Comparison of ENCODE assay signal across 9 mouse cellular contexts in the genomic region with DNA sequence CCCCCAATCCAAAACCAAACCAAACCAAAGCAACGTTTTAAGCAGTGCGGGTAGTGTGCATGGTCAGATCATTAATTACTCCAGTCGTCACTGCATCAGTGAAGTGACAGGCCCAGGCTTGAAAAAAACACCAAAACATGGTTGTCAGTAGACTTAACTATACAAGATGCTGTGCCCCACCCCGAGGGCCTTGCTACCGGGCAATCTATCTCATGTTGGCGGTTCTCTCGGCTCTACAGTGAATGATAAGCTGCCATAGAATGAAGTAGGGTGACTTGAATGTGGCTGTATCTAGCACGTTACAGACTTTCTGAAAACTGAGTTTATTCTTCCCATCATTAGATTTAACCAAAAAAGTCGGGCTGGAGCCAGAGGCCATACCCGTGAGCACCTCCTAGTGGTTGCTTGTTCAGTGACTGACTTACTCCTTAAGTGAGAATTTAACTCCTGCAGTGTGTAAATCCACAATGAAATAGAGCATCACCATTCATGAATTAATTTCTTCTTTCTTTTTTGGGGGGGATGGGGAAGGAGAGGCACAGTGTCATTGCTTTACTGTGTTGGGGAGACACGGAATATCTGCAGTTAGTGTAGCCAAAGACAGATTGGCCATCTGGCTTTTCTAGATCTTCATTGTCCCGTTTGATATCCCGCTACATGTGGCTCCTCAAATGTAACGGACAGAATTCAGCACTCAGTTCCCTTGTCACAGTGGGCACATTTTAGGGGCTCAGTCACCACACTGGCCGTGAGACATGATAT.
DNase-seq lines count a peak whose midpoint lies in the region; ATAC-seq and TF ChIP-seq lines count a peak whose summit lies in the region.
"Had no signal": no experiment of that assay in that cellular context is flagged by ENCODE, and none has a peak within 500 bp of the region (broad histone marks: within the 10 kb centered on the region; RNA-seq: fewer than 3 reads in every experiment).

No protein-coding gene starts in this region.

- no peaks in the 10 kb centered on the region for H3K27me3 ChIP-seq in MEL (ENCODE audit: control insufficient read depth in 1 of 2, insufficient read depth in 2 of 2, low read length in 2 of 2)
- no peaks in the 10 kb centered on the region for H3K27me3 ChIP-seq in hindbrain, embryonic 14.5 days (ENCODE audit: control insufficient read depth, insufficient read depth, low read length)
- H3K27me3 ChIP-seq in kidney, embryonic 15.5 days = no peaks in the 10 kb centered on the region
- H3K27me3 ChIP-seq: megakaryocyte, embryonic 14.5 days had no signal

- no peak overlapping the region for H3K27ac ChIP-seq in layer of hippocampus, adult 2 months
- H3K27ac ChIP-seq in MEL (ENCODE audit: control insufficient read depth, low read depth, low read length) = no peak overlapping the region
- no peak overlapping the region for H3K27ac ChIP-seq in hindbrain, embryonic 14.5 days
- H3K27ac ChIP-seq in kidney, embryonic 15.5 days = no peak overlapping the region

- TF ChIP-seq POLR2A in MEL (IDR thresholded peaks at IDR 0.05; ENCODE audit: control insufficient read depth in 1 of 2, insufficient read depth in 1 of 2, low read depth in 1 of 2, low read length in 2 of 2, poor library complexity in 1 of 2) = no peak

- peak; percentile 26 for TF ChIP-seq RAD21 in MEL (IDR thresholded peaks at IDR 0.05; ENCODE audit: low read depth, low read length)

- no peaks in the 10 kb centered on the region for H3K36me3 ChIP-seq in MEL (ENCODE audit: control insufficient read depth in 1 of 2, insufficient read depth in 2 of 2, low read length in 2 of 2)
- H3K36me3 ChIP-seq in hindbrain, embryonic 14.5 days (replicated peaks; ENCODE audit: control insufficient read depth, insufficient read depth) = no peaks in the 10 kb centered on the region
- peaks cover 22% of the 10 kb centered on the region for H3K36me3 ChIP-seq in kidney, embryonic 15.5 days

- TF ChIP-seq EP300 in MEL (IDR thresholded peaks at IDR 0.05; ENCODE audit: low read depth in 1 of 2, low read length in 2 of 2) = no peak

- 0 out of 2 replicates have a peak, but pooled peaks have one; percentile 36 for ATAC-seq in granulocyte monocyte progenitor cell, adult 5-6 weeks (replicated peaks; ENCODE audit: poor library complexity, severe bottlenecking)
- peak; percentile 31; the same call in 1 of the 2 replicates for ATAC-seq in monocyte, adult 5-6 weeks (replicated peaks; ENCODE audit: insufficient number of reproducible peaks, low FRiP score, low TSS enrichment, poor library complexity, severe bottlenecking)
- no peak for ATAC-seq in hindbrain, embryonic 14.5 days (ENCODE audit: low FRiP score)
- ATAC-seq in kidney, embryonic 15.5 days (replicated peaks; ENCODE audit: low FRiP score) = no peak

- DNase-seq in layer of hippocampus, adult 2 months (ENCODE audit: low spot score in 2 of 2) = no peak
- no peak for DNase-seq in layer of hippocampus, postnatal 14 days (ENCODE audit: low spot score in 2 of 2)
- peak; percentile 48 for DNase-seq in MEL (ENCODE audit: low read depth, low spot score)
- no peak for DNase-seq in hindbrain, embryonic 14.5 days (ENCODE audit: low spot score)
- DNase-seq in right cerebral cortex, postnatal 36 days (ENCODE audit: low spot score in 2 of 2) = no peak

- peak; percentile 67 for TF ChIP-seq CTCF in layer of hippocampus, adult 2 months (conservative IDR thresholded peaks at IDR 0.05)
- peak; percentile 28 to 58 (median 44); a peak in 4 of 6 replicates for TF ChIP-seq CTCF in MEL (IDR thresholded peaks at IDR 0.05 in 2 of 3, conservative IDR thresholded peaks at IDR 0.05 in 1 of 3; ENCODE audit: control insufficient read depth in 1 of 3, insufficient read depth in 1 of 3, low read depth in 2 of 3, low read length in 3 of 3, poor library complexity in 1 of 3, severe bottlenecking in 1 of 3)

- no peaks in the 10 kb centered on the region for H3K9me3 ChIP-seq in MEL (replicated peaks; ENCODE audit: insufficient read depth, low read length)
- H3K9me3 ChIP-seq in hindbrain, embryonic 14.5 days (ENCODE audit: control insufficient read depth, low read length) = no peaks in the 10 kb centered on the region
- no peaks in the 10 kb centered on the region for H3K9me3 ChIP-seq in kidney, embryonic 15.5 days (replicated peaks)
- H3K9me3 ChIP-seq: megakaryocyte, embryonic 14.5 days had no signal

- no peak overlapping the region for H3K4me3 ChIP-seq in layer of hippocampus, adult 2 months
- H3K4me3 ChIP-seq in MEL (ENCODE audit: control insufficient read depth in 1 of 2, insufficient read depth in 1 of 2, low read depth in 2 of 2, low read length in 2 of 2) = no peak overlapping the region
- no peak overlapping the region for H3K4me3 ChIP-seq in hindbrain, embryonic 14.5 days (replicated peaks; ENCODE audit: low read length)
- no peak overlapping the region for H3K4me3 ChIP-seq in kidney, embryonic 15.5 days (replicated peaks)
- H3K4me3 ChIP-seq: megakaryocyte, embryonic 14.5 days had no signal

- no peaks in the 10 kb centered on the region for H3K4me1 ChIP-seq in MEL (ENCODE audit: control insufficient read depth in 1 of 2, insufficient read depth in 2 of 2, low read length in 2 of 2)
- H3K4me1 ChIP-seq in hindbrain, embryonic 14.5 days (replicated peaks; ENCODE audit: control insufficient read depth, insufficient read depth, low read length) = no peaks in the 10 kb centered on the region
- H3K4me1 ChIP-seq in kidney, embryonic 15.5 days = peaks cover 13% of the 10 kb centered on the region

- H3K4me2 ChIP-seq in hindbrain, embryonic 14.5 days (replicated peaks) = no peak overlapping the region
- H3K4me2 ChIP-seq in kidney, embryonic 15.5 days = no peak overlapping the region

- H3K79me2 ChIP-seq in MEL (ENCODE audit: control insufficient read depth, insufficient read depth, low read length, poor library complexity) = no peaks in the 10 kb centered on the region

- 69% methylated on average over 15 of the region's 15 CpGs for WGBS in hindbrain, embryonic 14.5 days
- WGBS in kidney, embryonic 15.5 days = 63% methylated on average over 15 of the region's 15 CpGs

- H3K9ac ChIP-seq in MEL (ENCODE audit: control insufficient read depth, low read depth, low read length, poor library complexity, severe bottlenecking) = no peak overlapping the region
- no peak overlapping the region for H3K9ac ChIP-seq in hindbrain, embryonic 14.5 days
- no peak overlapping the region for H3K9ac ChIP-seq in kidney, embryonic 15.5 days

TF ChIP-seq in MEL, 35 proteins besides CTCF, POLR2A, EP300 and RAD21:
- peak; percentile 44 for TF ChIP-seq SMC3 (IDR thresholded peaks at IDR 0.05; ENCODE audit: low read depth, low read length)
- TF ChIP-seq NRF1 (IDR thresholded peaks at IDR 0.05; ENCODE audit: insufficient read depth, low read depth, low read length, poor library complexity, severe bottlenecking) = no peak

Comparison
In these comparisons a context has a peak if more than half of its experiments do, and no peak if none do; other contexts are left out.
1. ATAC-seq: peak in granulocyte monocyte progenitor cell, adult 5-6 weeks (single experiment) and monocyte, adult 5-6 weeks (single experiment); none in hindbrain, embryonic 14.5 days (single experiment) and kidney, embryonic 15.5 days (single experiment).